Mouse (Mus musculus) midbrain, postnatal 0 days (tissue): ENCODE data around the gene Pomgnt1. TPM values are rescaled to one million over a fixed set of nuclear protein-coding genes. Genes with fewer than 3 reads are reported as not detected.

Source experiments
- ATAC-seq: fragments of 200-750 bp; cut with Nextera tagmentation; 2 replicates; pipeline ENCODE4 v1.8.0; 2017; ENCODE audit warnings: moderate number of reproducible peaks, mild to moderate bottlenecking, moderate TSS enrichment, moderate library complexity; ENCODE audit not compliant: low FRiP score
- DNase-seq: peaks from one replicate; pipeline ENCODE4 v3.0.0-alpha.2; 2015; ENCODE audit warnings: low spot score
- H3K27ac ChIP-seq: fragments of 300-500 bp; sonication (generic); 2 replicates; pipeline ENCODE4 v1.5.1; 2014; ENCODE audit warnings: low read depth, mild to moderate bottlenecking, low read length, mixed read lengths
- H3K27me3 ChIP-seq: fragments of 300-500 bp; sonication (generic); 2 replicates; pipeline ENCODE4 v1.6.1; 2014; ENCODE audit warnings: low read length, control low read depth, mixed read lengths; ENCODE audit not compliant: insufficient read depth
- H3K36me3 ChIP-seq: fragments of 300-500 bp; sonication (generic); 2 replicates; pipeline ENCODE4 v1.6.1; 2014; ENCODE audit warnings: low read length, control low read depth, mixed read lengths; ENCODE audit not compliant: insufficient read depth
- H3K4me1 ChIP-seq: fragments of 300-500 bp; sonication (generic); 2 replicates; pipeline ENCODE4 v1.6.1; 2014; ENCODE audit warnings: mild to moderate bottlenecking, control low read depth, antibody characterized with exemption, low read length, mixed read lengths; ENCODE audit not compliant: insufficient read depth
- H3K4me2 ChIP-seq: fragments of 300-500 bp; sonication (generic); 2 replicates; pipeline ENCODE4 v1.6.1; 2014; ENCODE audit warnings: low read depth, mild to moderate bottlenecking, low read length, mixed read lengths; ENCODE audit not compliant: poor library complexity, severe bottlenecking
- H3K4me3 ChIP-seq: fragments of 300-500 bp; sonication (generic); 2 replicates; pipeline ENCODE4 v1.5.1; 2014; ENCODE audit warnings: low read depth, mild to moderate bottlenecking, low read length, moderate library complexity
- H3K9ac ChIP-seq: fragments of 300-500 bp; sonication (generic); replicated peaks from 2 replicates; pipeline ENCODE4 v1.6.1; 2014; ENCODE audit warnings: mild to moderate bottlenecking, low read length, moderate library complexity, mixed read lengths; ENCODE audit not compliant: poor library complexity, severe bottlenecking
- H3K9me3 ChIP-seq: fragments of 300-500 bp; sonication (generic); 2 replicates; pipeline ENCODE4 v1.6.1; 2016; ENCODE audit warnings: low read length, control low read depth
- CTCF ChIP-seq: IDR thresholded peaks from 2 replicates; pipeline ENCODE4 v1.5.1; 2016; ENCODE audit warnings: antibody characterized with exemption, mild to moderate bottlenecking
- WGBS: fragments of 180-500 bp; shearing (Covaris S2); extraction: QIAGEN DNeasy Blood & Tissue Kit; methylation state at CpG from one replicate; pipeline ENCODE4 v1.1.7; 2014; 5-methylcytosine and 5-hydroxymethylcytosine counted together
- polyA plus RNA-seq: library from polyadenylated mRNA; unstranded; fragments of >200 nt; fragmentation: Nextera tagmentation; extraction: Ambion mirVana; gene quantifications from 2 replicates; pipeline ENCODE4 v1.2.1, GENCODE M21; 2015
- total RNA-seq: library from RNA; depleted of rRNA; stranded (reverse); fragments of >200 nt; gene quantifications from 2 replicates; pipeline ENCODE4 v1.2.3, GENCODE M21; 2014

Gene Pomgnt1
- total and polyA plus RNA-seq, 2 experiments from 2014 or later = 58.1 to 78.5 TPM

GRCm38 (mm10) chr4:116173072-116173471, 49.4 kb downstream of the Pomgnt1 start, which contains the start of the genes 1700042G07Rik and Gm49337:
Gene 1700042G07Rik (plus strand): TSS chr4:116173372.
Gene Gm49337 (plus strand): TSS chr4:116173384.
- DNase-seq (no peak), ATAC-seq (no peak)
- Histone ChIP-seq H3K9ac (no peak within 1 kb of the TSS), H3K4me3 (no peak within 1 kb of the TSS), H3K9me3 (no peaks in the 10 kb centered on the region), H3K4me2 (no peak within 1 kb of the TSS), H3K4me1 (no peaks in the 10 kb centered on the region; the same call in 1 of the 2 replicates), H3K27ac (no peak within 1 kb of the TSS), H3K36me3 (no peaks in the 10 kb centered on the region), H3K27me3 (no peaks in the 10 kb centered on the region)
- WGBS = 86% methylated on average over 6 of the region's 6 CpGs
- TF ChIP-seq CTCF = no peak

DNA sequence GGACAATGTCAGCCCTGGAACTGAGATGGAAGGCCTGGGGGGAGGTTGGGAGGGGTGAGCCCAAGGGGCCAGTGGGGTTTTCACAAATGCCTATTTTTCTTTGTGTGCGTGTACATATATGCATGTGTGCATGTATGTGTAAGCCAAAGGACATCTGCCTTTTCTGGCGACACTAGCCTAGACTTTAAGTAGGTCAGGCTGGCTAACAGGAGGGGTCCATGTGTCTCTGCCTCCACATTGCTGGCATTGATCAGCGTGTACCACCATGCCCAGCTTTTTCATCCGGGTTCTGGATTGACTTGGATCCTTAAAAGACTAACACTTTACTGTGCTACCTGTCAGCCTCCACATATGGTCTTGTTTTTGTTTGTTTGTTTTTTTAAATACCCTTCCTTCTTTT, 50.1 kb downstream of the Pomgnt1 start:
- H3K27ac ChIP-seq = no peak overlapping the region
- no peak overlapping the region for H3K4me3 ChIP-seq
- H3K9ac ChIP-seq = no peak overlapping the region
- H3K27me3 ChIP-seq = no peaks in the 10 kb centered on the region
- no peak for ATAC-seq
- no peak for TF ChIP-seq CTCF
- H3K9me3 ChIP-seq = no peaks in the 10 kb centered on the region
- DNase-seq = no peak
- WGBS = 84% methylated on average over 4 of the region's 4 CpGs
- no peak overlapping the region for H3K4me2 ChIP-seq
- H3K36me3 ChIP-seq = no peaks in the 10 kb centered on the region
- no peaks in the 10 kb centered on the region; the same call in 1 of the 2 replicates for H3K4me1 ChIP-seq

- DNase-seq (no peak), ATAC-seq (no peak)
- Histone ChIP-seq H3K4me3 (no peak overlapping the region), H3K27me3 (no peaks in the 10 kb centered on the region), H3K27ac (no peak overlapping the region), H3K4me2 (no peak overlapping the region), H3K36me3 (no peaks in the 10 kb centered on the region), H3K9ac (no peak overlapping the region), H3K4me1 (no peaks in the 10 kb centered on the region; the same call in 1 of the 2 replicates), H3K9me3 (no peaks in the 10 kb centered on the region)
- 44% methylated on average over 6 of the region's 6 CpGs for WGBS
- no peak for TF ChIP-seq CTCF
Observed at GRCm38 (mm10) chr4:116174466-116175116, 51.0 kb downstream of the Pomgnt1 start.

- Histone ChIP-seq H3K27me3 (no peaks in the 10 kb centered on the region), H3K4me2 (0 out of 2 replicates have a peak overlapping the region, but pooled peaks have one; percentile 12), H3K9ac (no peak overlapping the region), H3K9me3 (no peaks in the 10 kb centered on the region), H3K27ac (peak overlapping the region; percentile 75; the same call in 1 of the 2 replicates), H3K36me3 (no peaks in the 10 kb centered on the region), H3K4me3 (no peak overlapping the region), H3K4me1 (no peaks in the 10 kb centered on the region; the same call in 1 of the 2 replicates)
- ATAC-seq = no peak
- TF ChIP-seq CTCF = no peak
- no peak for DNase-seq
Observed at GRCm38 (mm10) chr4:116175136-116175535, 51.5 kb downstream of the Pomgnt1 start.

DNA sequence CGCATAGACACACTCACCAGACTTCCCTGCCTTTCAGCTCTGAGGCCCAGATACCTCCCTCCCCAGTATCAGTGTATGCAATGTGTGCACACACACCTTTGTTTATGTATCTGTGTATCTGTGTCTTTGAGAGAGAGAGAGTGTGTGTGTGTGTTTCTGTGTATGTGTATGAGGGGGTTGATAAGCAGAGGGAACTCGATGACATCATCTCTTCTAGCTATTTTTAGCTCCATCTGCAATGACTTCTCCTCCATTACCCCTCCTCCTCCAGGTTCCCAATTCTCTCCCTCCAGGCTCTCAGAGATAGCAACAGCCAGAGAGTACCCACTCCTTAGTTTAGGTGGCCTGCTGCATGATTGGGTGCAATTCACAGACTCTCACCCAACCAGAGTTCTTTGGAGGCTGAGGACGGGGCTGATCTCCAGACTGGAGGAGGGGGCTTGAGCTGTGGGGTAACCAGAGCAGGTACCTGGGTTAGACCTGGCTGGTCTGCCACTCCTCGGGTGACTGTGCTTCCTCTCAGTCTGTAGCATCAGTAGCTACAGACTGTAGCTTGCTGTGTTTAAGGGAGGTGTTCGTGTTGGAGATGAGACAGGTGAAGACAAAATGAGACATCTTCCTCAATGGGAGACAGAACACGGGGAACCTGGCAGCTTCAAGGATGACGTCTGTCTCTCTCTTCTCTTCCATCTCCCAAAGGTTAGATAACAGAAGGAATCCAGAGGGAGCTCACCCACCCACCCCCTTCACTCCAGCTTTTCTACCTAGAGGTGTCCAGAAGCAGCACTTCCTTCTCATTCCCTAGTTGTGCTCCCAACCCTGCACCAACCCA, 52.3 kb downstream of the Pomgnt1 start:
- DNase-seq (peak; percentile 87), ATAC-seq (peak; percentile 88)
- peak overlapping the region; percentile 75 for H3K27ac ChIP-seq
- H3K36me3 ChIP-seq = no peaks in the 10 kb centered on the region
- no peak overlapping the region for H3K4me3 ChIP-seq
- no peaks in the 10 kb centered on the region for H3K27me3 ChIP-seq
- 65% methylated on average over 7 of the region's 7 CpGs for WGBS
- H3K9me3 ChIP-seq = no peaks in the 10 kb centered on the region
- H3K4me2 ChIP-seq = peak overlapping the region; percentile 49
- H3K4me1 ChIP-seq = no peaks in the 10 kb centered on the region; the same call in 1 of the 2 replicates
- TF ChIP-seq CTCF = no peak
- H3K9ac ChIP-seq = peak overlapping the region; percentile 57

GRCm38 (mm10) chr4:116176543-116176988, 52.9 kb downstream of the Pomgnt1 start:
- WGBS = 21% methylated on average over 10 of the region's 10 CpGs
- Histone ChIP-seq H3K9me3 (no peaks in the 10 kb centered on the region), H3K4me2 (peak overlapping the region; percentile 49), H3K9ac (peak overlapping the region; percentile 57), H3K4me1 (no peaks in the 10 kb centered on the region; the same call in 1 of the 2 replicates), H3K27me3 (no peaks in the 10 kb centered on the region), H3K27ac (peak overlapping the region; percentile 75), H3K4me3 (no peak overlapping the region; the same call in 1 of the 2 replicates), H3K36me3 (no peaks in the 10 kb centered on the region)
- ATAC-seq = peak; percentile 81
- no peak for TF ChIP-seq CTCF
- DNase-seq = peak; percentile 90
